Mouse (Mus musculus) macrophage (primary cell): ENCODE measurements around the gene Slc34a3. TPM values are rescaled to one million over a fixed set of nuclear protein-coding genes. Genes with fewer than 3 reads are reported as not detected.
A peak's percentile ranks its signal among the peaks of the same experiment; 100 is the strongest.

Source experiments
- H3K27ac ChIP-seq: fragments of 350-480 bp; formaldehyde crosslinking; 2 replicates; pipeline ENCODE4 v1.9.0; 2021
- H3K36me3 ChIP-seq: fragments of 350-480 bp; formaldehyde crosslinking; 2 replicates; pipeline ENCODE4 v1.9.0; 2021; ENCODE audit errors: inconsistent target
- H3K4me3 ChIP-seq: fragments of 350-480 bp; formaldehyde crosslinking; 2 replicates; pipeline ENCODE4 v1.9.0; 2021; ENCODE audit errors: inconsistent target
- H3K79me2 ChIP-seq: fragments of 350-480 bp; formaldehyde crosslinking; 2 replicates; pipeline ENCODE4 v1.9.0; 2021; ENCODE audit errors: inconsistent target
- WGBS: methylation state at CpG from one replicate; pipeline ENCODE4 v1.1.7; 2026; ENCODE audit warnings: inconsistent platforms; ENCODE audit not compliant: missing documents; 5-methylcytosine and 5-hydroxymethylcytosine counted together
- polyA plus RNA-seq: library from polyadenylated mRNA; stranded (reverse); fragments of 250-400 nt; gene quantifications from 3 replicates; pipeline ENCODE4 v1.2.4, GENCODE M21; 2018; ENCODE audit warnings: inconsistent platforms

Gene Slc34a3
- polyA plus RNA-seq, 1 experiment from 2014 or later: not detected

DNA sequence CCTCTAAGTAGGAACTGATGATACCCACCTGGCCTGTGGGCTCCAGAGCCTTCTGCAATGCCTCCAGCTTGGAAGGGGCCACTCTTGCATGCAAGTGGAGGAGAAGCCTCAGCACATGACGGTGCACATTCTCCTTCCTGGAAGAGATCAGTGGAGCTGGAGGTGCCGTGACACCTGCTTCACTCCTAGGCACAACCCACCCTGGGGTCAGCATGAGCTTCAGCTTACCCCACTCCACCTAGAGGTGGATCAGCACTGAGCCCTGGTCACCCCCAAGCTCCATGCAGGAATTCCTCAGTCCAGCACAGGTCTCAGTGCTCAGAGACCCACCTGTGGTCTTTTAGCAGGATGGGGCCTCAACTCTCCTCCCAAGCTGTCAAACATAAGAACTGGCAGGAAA lies 33.5 kb downstream of the Slc34a3 start:
- no peak overlapping the region for H3K27ac ChIP-seq
- WGBS: 88% methylated on average over 2 of the region's 2 CpGs
- H3K79me2 ChIP-seq: peaks cover 12% of the 10 kb centered on the region; the same call in 1 of the 2 replicates
- no peak overlapping the region for H3K4me3 ChIP-seq
- H3K36me3 ChIP-seq: peaks cover 62% of the 10 kb centered on the region

DNA sequence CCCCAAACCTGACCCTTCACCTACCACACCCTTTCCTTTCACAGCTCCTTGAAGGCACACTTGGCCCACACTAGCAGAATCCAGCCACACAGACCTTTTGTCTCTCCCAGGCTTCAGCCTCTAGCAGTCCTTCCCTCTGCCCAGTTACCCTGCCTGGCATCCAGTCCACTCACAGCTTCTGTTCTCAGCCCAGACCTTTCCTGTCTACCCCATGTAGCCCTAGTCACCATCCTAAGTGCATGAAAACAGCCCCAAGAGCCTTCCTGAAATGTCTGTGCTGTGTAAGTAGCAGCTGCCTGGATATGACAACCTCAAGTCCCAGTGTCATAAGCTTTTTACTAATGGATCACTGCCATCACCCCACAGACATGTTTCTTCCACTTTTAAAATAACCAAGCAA lies 36.2 kb downstream of the Slc34a3 start:
- Histone ChIP-seq H3K27ac (peak overlapping the region; percentile 98), H3K4me3 (no peak overlapping the region), H3K36me3 (peaks cover 36% of the 10 kb centered on the region), H3K79me2 (peaks cover 29% of the 10 kb centered on the region)

DNA sequence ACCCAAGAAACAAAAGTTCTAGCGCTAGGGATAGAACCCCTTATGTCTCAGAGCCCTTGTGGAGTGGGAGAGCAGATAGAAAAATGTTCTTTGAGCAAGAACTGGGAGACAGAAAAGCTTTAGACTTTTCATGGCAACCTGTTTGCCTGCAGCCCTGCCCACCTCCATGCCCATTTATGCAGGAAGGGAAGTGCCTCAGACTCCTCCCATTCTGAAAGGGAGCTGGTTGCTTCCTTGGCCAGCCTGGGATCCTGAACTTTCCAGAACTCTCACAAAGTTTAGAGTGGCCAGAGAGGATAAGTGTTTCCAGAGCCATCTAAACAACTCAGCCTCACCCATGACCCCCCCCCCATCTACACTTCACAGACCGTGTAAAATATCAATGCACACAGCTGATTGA lies 37.0 kb downstream of the Slc34a3 start:
- H3K27ac ChIP-seq: peak overlapping the region; percentile 98
- WGBS: 20% methylated on average over 2 of the region's 2 CpGs
- peak overlapping the region; percentile 87 for H3K4me3 ChIP-seq
- peaks cover 31% of the 10 kb centered on the region for H3K79me2 ChIP-seq
- peaks cover 28% of the 10 kb centered on the region for H3K36me3 ChIP-seq

DNA sequence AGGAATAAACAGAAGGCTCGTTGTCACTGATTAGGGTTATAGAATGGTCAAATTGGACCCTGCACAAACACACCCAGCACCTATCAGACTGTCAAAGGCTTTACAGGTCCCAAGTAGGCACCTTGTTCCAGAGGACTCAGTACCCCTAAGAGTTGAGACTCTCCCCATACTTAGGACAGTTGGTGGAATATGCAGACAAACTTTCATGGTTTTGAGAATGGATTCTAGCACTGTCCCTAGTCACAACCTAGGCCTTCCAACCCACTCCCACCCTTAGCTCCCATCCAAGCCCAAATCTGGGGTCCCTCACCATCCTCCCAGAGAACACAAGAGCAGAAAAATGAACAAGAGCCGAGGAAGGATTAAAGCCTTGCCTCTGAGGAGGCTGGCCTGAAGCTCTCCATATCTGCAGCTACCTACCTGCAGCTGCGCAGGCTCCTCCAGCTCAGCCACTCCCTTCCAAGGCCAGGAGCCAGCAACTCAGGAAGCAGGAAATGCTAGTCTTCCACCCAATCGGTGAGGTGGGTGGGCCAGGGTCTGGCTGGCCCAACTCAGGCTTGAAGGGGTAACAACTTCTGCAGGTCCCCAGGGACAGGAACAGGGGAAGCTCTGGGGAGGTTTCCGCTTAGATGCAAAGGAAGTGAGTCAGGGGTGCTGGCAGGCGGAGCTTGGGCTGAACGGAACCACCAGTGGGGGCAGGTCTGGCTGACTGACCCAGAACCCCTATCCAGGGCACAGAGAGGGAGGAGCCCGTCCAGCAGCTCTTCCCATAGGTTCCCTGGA lies 37.8 kb downstream of the Slc34a3 start, which contains the start of gene Tor4a:
Tor4a (minus strand) TSS at position 715 of the 783 bp plus-strand sequence.
- WGBS: 1% methylated on average over 8 of the region's 8 CpGs
- Histone ChIP-seq H3K4me3 (peak within 1 kb of the TSS; percentile 87), H3K36me3 (peaks cover 20% of the 10 kb centered on the region; the same call in 1 of the 2 replicates), H3K79me2 (peaks cover 31% of the 10 kb centered on the region), H3K27ac (peak within 1 kb of the TSS; percentile 98)

DNA sequence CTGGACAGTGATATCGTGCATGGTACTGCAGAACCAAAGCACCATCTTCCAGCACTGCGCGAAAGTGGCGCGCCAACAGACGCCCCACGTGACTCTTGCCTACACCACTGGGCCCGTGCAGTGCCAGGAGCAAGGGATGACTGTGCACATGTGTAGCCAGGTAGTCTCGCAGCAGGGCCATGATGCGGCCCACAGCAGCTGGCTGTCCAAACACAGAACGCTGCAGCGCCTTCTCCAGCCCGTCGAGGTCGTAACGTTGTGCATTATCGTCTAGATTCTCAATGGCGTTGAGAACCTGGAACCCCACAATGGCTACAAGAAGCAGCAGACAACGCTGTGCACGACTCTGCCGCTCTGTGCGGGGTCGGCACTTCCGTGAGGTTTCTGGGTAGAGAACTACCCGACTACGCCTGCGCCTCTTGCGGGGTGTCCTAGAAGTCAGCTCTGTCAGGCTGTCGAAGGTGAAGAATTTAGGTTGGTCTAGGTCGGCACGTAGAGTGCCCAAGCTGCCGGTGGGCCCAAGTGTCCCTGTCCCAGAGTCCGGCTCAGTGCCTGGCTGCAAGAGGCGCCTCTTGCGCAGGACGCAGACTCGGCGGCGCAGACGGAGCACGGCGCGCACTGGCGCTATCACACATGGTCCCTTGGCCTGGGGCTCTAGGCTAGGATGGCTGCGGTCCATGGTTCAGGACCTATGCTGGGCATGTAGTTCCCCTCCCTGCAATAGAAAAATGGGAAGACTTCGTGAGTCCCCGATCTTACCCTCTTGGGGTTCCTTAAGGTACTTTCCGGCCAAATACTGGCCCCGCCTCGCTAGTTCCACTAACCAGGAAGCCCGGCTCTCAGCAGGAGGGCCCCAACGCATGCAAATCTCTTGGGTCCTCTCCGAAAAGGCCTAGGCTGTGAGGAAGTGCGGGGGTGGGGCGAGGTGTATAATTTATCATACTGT lies 38.7 kb downstream of the Slc34a3 start:
- H3K79me2 ChIP-seq: peaks cover 31% of the 10 kb centered on the region
- peak overlapping the region; percentile 98 for H3K27ac ChIP-seq
- H3K36me3 ChIP-seq: peaks cover 11% of the 10 kb centered on the region; the same call in 1 of the 2 replicates
- under 1% methylated on average over 55 of the region's 55 CpGs for WGBS
- peak overlapping the region; percentile 87 for H3K4me3 ChIP-seq

DNA sequence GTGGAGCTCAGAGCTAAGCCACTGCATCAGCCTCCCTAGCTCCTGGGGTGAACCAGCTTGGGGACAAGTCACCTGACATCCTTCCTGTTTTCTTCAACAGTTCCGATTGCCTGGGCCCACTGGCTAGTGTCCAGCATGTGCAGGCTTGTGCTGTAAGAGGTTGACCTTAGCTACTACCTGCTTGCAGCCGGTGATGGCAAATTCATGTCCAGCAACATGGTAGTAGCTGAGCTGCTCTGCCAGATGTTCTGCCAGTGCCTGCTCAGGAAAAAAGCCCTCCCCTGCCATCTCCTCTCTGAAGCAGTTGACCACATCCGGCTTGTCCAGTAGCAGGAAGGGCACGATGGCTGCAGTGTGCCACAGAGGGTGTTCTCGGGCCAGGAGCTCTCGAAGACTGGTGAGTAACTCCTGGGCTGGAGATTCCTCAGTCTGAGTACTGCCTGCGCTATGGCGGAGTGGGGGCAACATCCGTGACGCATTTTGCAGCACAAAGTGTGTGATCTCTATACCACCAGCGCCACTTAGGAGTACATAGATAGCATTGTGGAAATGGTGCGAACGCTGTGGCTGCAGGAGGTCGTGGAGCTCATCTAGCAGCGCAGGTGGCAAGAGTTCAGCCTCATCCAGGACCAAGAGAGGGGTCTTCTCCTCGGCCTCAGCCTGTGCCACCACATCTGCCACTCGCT lies 39.5 kb downstream of the Slc34a3 start:
- 8% methylated on average over 17 of the region's 17 CpGs for WGBS
- Histone ChIP-seq H3K27ac (peak overlapping the region; percentile 98), H3K4me3 (peak overlapping the region; percentile 87), H3K36me3 (peaks cover 2% of the 10 kb centered on the region; the same call in 1 of the 2 replicates), H3K79me2 (peaks cover 31% of the 10 kb centered on the region)

DNA sequence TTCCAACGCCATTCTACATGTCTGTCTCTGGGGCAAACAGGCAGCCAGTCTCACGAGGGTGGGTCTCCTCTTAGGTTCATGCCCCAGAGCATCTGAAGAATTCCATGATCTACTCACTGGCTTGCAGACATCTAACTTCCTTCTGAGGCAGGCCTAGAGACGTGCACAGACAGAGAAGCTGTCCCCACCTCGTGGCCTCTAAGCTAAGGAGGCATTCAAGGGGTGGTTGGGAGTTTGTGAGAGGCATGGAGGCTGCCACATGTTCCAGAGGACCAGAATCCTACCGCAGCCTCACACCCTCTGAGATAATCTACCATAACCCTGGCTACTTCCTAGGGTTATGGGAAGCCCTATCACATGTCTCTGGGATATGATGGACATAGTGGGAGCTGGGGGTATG lies 40.2 kb downstream of the Slc34a3 start:
- H3K36me3 ChIP-seq: no peaks in the 10 kb centered on the region; the same call in 1 of the 2 replicates
- H3K27ac ChIP-seq: peak overlapping the region; percentile 98

DNA sequence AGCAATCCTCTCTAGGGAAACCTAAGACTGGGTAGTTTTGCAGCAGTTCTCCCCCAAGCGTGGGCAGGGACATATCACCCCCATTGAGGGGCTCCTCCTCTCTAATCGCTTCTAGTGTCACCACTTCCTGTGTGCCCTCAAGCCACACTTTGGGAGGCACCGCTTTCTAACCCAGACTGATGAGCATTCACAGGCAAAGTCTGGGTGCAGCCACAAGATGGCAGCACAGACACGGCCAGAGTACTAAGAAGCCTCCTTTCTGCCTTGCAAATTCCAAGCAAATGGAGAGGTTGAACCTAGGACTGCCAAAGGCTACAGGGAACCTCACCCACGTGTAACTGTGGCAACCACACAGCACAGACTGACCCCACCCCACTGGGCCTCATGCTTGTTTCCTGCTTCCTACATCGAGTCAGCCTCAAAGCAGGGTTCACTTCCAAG lies 40.8 kb downstream of the Slc34a3 start:
- peak overlapping the region; percentile 98 for H3K27ac ChIP-seq
- no peak overlapping the region for H3K4me3 ChIP-seq
- H3K36me3 ChIP-seq: no peaks in the 10 kb centered on the region; the same call in 1 of the 2 replicates
- WGBS: 0% methylated on average over 5 of the region's 6 CpGs
- H3K79me2 ChIP-seq: peaks cover 31% of the 10 kb centered on the region

More for the DNA sequence above, 40.2 kb downstream of the Slc34a3 start:
- WGBS: 19% methylated on average over 5 of the region's 5 CpGs
- peak overlapping the region; percentile 87; the same call in 1 of the 2 replicates for H3K4me3 ChIP-seq
- peaks cover 31% of the 10 kb centered on the region for H3K79me2 ChIP-seq

DNA sequence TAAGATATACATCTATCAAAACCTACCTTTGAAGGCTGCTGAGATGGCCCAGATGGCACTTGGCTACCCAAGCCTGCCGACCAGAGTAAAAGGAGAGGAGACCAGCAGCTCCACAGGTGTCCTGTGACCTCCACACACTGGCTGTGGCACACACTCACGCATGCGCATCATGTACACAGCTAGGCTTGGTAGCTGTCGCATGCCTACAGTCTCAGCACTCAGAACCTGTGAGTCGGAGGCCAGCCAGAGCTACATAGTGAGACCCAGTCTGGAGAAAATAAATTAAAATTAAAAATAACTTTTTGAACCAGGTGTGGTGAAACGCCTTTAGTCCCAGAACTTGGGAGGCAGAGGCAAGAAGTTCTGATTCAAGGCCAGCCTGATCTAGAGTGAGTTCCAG lies 46.3 kb downstream of the Slc34a3 start:
- Histone ChIP-seq H3K27ac (no peak overlapping the region), H3K36me3 (no peaks in the 10 kb centered on the region), H3K4me3 (no peak overlapping the region), H3K79me2 (peaks cover 2% of the 10 kb centered on the region)
- 92% methylated on average over 6 of the region's 6 CpGs for WGBS

DNA sequence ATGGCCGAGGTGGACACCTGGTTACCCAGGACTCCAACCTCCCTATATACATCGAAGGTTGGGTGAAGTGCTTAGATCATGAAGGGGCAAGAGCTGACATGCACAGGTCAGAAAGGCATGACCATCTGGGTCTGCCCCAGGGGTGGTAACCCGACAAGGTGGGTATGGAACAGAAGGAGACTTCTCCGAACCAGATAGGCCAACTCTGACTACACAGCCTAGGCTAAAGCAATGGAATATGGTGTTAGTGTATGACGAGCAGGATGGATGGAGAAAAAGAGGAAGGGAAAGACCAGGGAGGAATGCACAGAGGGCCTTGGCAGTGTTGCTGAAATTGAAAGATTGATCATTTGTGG lies 47.6 kb downstream of the Slc34a3 start:
- WGBS: 52% methylated on average over 5 of the region's 5 CpGs
- H3K79me2 ChIP-seq: no peaks in the 10 kb centered on the region
- no peak overlapping the region for H3K27ac ChIP-seq
- no peaks in the 10 kb centered on the region for H3K36me3 ChIP-seq
- H3K4me3 ChIP-seq: no peak overlapping the region

DNA sequence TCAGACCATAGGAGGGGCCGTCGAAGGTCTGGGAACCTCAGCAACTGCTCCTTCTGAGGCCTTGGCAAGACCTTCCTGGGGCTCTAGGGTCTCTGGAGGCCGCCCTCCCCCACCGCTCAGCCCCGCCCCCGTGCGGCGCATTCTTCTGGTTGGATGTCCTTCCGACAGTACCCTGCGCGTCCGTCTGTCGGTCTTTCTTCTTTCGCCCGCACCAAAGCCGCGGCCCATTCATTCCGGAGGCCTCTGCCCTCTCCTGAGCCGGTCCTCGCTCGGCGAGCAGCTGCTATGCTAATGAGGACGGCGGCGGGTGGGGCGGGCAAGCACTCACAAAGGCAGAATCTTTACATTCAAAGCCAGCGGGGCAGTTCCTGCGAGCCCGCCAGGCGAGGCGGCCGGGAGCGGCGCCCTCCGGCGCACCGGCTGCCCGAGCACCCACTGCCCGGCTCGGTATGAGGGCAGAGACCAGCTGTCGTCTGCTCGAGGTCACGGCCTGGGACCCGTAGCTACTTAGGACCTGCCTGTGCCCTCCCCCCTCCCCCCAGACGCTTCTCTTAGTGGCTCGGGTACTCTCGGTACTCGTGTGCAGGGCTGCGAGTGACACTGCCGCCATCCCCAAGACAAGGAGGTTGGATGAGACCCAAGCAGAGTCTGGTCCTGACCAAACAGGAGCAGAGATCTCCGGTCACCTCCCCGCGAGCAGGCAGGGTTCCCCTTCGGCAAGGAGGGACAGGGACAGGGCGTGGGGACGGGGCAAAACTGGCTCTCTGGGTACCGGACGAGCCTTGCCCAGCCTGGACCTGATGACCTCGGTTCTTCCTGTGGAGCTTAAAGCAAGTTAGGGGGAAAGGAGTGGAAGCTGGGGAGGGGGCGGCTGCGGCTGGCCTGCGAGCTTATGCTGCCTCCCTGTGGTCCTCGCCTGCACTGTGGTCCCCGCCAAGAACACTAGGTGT lies 48.3 kb downstream of the Slc34a3 start:
- WGBS: 6% methylated on average over 63 of the region's 64 CpGs
- Histone ChIP-seq H3K4me3 (no peak overlapping the region), H3K79me2 (no peaks in the 10 kb centered on the region), H3K27ac (no peak overlapping the region), H3K36me3 (no peaks in the 10 kb centered on the region)

DNA sequence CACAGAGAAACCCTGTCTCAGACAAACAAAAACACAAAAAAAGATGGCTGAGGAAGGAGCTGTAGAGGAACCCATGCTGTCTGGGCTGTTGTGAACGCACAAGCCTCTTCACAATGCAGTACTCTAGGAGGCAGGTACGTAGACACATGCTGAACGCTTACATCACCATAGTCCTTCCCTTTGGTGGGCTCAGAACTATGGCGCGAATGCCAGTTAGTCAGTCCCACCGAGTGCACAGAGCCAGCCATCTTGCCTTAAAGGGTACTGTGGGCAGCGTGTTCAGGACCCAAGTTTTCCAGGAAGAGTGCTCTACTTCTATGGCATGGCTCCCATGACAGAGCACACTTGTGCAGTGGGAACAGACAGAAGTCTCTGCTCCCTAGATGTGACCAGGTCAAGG lies 49.7 kb downstream of the Slc34a3 start:
- Histone ChIP-seq H3K4me3 (no peak overlapping the region), H3K36me3 (no peaks in the 10 kb centered on the region), H3K27ac (no peak overlapping the region), H3K79me2 (no peaks in the 10 kb centered on the region)
- 94% methylated on average over 5 of the region's 7 CpGs for WGBS

DNA sequence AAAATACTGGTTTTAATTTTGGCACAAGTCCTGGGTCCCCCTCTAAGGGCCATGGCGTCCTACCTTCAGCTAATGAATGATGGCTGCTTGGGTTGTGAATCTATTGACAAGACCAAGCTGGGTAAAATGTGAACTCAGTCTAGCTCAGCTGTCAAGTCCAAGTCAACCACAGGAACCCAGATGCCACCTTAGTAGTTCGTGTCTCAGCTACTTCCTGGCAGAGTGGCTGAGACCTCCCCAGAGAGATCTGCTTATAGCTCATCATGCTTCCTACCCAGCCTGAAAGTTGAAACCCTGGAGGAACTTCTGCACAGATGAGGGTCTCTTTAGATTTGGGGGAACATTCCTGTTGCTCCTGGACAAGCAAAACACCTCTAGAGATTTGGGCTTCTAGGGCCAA lies 50.8 kb downstream of the Slc34a3 start:
- Histone ChIP-seq H3K36me3 (no peaks in the 10 kb centered on the region), H3K4me3 (no peak overlapping the region), H3K27ac (no peak overlapping the region), H3K79me2 (no peaks in the 10 kb centered on the region)
- 62% methylated on average over 2 of the region's 2 CpGs for WGBS
